Mouse (Mus musculus): ENCODE data around the gene Tdrd1.

Gene Tdrd1

GRCm38 (mm10) chr19:56913761-56914160, 87.8 kb downstream of the Tdrd1 start:
- DNase-seq (ENCODE audit: low read depth), result no peak

DNA sequence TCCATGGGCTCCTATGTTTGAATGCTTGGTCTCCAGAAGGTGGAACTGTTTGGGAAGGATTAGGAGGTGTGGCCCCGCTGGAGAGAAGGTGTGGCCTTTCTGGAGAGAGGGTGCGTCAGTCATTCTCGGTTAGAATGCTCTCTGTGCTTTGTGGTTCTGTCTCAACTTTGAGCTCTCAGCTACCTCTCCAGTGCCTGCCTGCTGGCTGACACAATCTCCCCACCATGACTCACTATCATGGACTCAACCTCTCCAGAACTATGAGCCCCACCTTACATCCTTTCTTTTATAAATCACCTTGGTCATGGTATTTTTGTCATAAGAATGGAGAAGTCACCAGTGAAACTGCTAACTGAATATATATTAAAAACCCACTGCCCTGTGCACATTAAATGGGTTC, 88.6 kb downstream of the Tdrd1 start:
- no peak for DNase-seq (ENCODE audit: low read depth)

DNA sequence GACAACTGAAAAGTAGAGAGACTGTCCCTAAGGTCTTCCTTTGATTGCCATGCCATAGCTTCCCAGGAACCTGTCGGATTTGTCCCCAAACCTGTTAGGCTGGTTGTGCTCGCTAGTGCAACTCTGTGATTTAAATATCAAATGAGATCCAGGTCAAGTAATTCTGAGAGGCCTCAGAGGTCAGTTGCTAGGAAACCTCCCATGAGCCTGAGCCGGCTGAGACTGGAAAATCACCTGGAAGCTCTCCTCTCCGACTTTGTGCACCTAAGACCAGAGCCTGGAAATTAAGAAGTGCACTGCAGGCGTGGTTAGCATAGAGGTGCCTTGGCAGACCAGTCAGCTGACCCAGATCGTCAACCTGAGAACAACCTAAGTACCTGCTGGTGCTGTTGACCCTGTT, 89.1 kb downstream of the Tdrd1 start:
- DNase-seq (ENCODE audit: low read depth), result no peak

All from c-Kit-positive CD71-positive TER-119-negative erythroid progenitor cells, embryonic 14.5 days (primary cell).